Mouse (Mus musculus) stomach, embryonic 16.5 days (tissue): Measurements from ENCODE around the gene Borcs5. TPM values are rescaled to one million over a fixed set of nuclear protein-coding genes. Genes with fewer than 3 reads are reported as not detected.
"Not testable (repeated sequence)": the region's sequence is repeated elsewhere in the genome, so short reads cannot be mapped to it uniquely, and the experiment has no call there.

Experiments used
- ATAC-seq: fragments of 200-750 bp; cut with Nextera tagmentation; 2 replicates; pipeline ENCODE4 v1.8.0; 2017; ENCODE audit warnings: moderate number of reproducible peaks, moderate TSS enrichment; ENCODE audit not compliant: insufficient read depth, low FRiP score
- H3K27ac ChIP-seq: fragments of 300-500 bp; sonication (generic); 2 replicates; pipeline ENCODE4 v1.5.1; 2014; ENCODE audit warnings: low read length
- H3K27me3 ChIP-seq: fragments of 300-500 bp; sonication (generic); 2 replicates; pipeline ENCODE4 v1.6.1; 2014; ENCODE audit warnings: low read length, control low read depth, mixed read lengths; ENCODE audit not compliant: control insufficient read depth, insufficient read depth
- H3K36me3 ChIP-seq: fragments of 300-500 bp; sonication (generic); 2 replicates; pipeline ENCODE4 v1.6.1; 2014; ENCODE audit warnings: low read length; ENCODE audit not compliant: control insufficient read depth, insufficient read depth
- H3K4me1 ChIP-seq: fragments of 300-500 bp; sonication (generic); 2 replicates; pipeline ENCODE4 v1.6.1; 2014; ENCODE audit warnings: low read length, control low read depth, mixed read lengths; ENCODE audit not compliant: control insufficient read depth, insufficient read depth
- H3K4me2 ChIP-seq: fragments of 300-500 bp; sonication (generic); 2 replicates; pipeline ENCODE4 v1.6.1; 2014; ENCODE audit warnings: low read depth, low read length, mixed read lengths
- H3K4me3 ChIP-seq: fragments of 300-500 bp; sonication (generic); replicated peaks from 2 replicates; pipeline ENCODE4 v1.5.1; 2014; ENCODE audit warnings: mild to moderate bottlenecking, low read length
- H3K9ac ChIP-seq: fragments of 300-500 bp; sonication (generic); 2 replicates; pipeline ENCODE4 v1.6.1; 2014; ENCODE audit warnings: low read length
- H3K9me3 ChIP-seq: fragments of 300-500 bp; sonication (generic); replicated peaks from 2 replicates; pipeline ENCODE4 v1.6.1; 2016; ENCODE audit warnings: low read length, control low read depth; ENCODE audit not compliant: control insufficient read depth
- WGBS: fragments of 180-500 bp; shearing (Covaris S2); extraction: QIAGEN DNeasy Blood & Tissue Kit; methylation state at CpG from one replicate; pipeline ENCODE4 v1.1.7; 2014; 5-methylcytosine and 5-hydroxymethylcytosine counted together
- polyA plus RNA-seq: library from polyadenylated mRNA; unstranded; fragments of >200 nt; fragmentation: Nextera tagmentation; extraction: Ambion mirVana; gene quantifications from 2 replicates; pipeline ENCODE4 v1.2.1, GENCODE M21; 2015

Gene Borcs5
- polyA plus RNA-seq, 1 experiment from 2014 or later, result 17.7 TPM

- no peak overlapping the region for H3K27ac ChIP-seq
- H3K27me3 ChIP-seq, result no peaks in the 10 kb centered on the region
- no peaks in the 10 kb centered on the region for H3K4me1 ChIP-seq
- no peaks in the 10 kb centered on the region for H3K36me3 ChIP-seq
- H3K9me3 ChIP-seq, result no peaks in the 10 kb centered on the region
- peak overlapping the region; percentile 28; the same call in 1 of the 2 replicates for H3K4me2 ChIP-seq
- no peak overlapping the region for H3K9ac ChIP-seq
- peak; percentile 84 for ATAC-seq
- no peak overlapping the region for H3K4me3 ChIP-seq
- whole genome bisulfite sequencing, result 18% methylated on average over 9 of the region's 9 CpGs
Observed at GRCm38 (mm10) chr6:134659108-134659958, 20.0 kb downstream of the Borcs5 start.

- WGBS, result 59% methylated on average over 8 of the region's 8 CpGs
- Histone ChIP-seq H3K36me3 (no peaks in the 10 kb centered on the region), H3K4me3 (no peak overlapping the region), H3K27ac (peak overlapping the region; percentile 26; the same call in 1 of the 2 replicates), H3K27me3 (no peaks in the 10 kb centered on the region), H3K9me3 (no peaks in the 10 kb centered on the region), H3K9ac (no peak overlapping the region), H3K4me1 (no peaks in the 10 kb centered on the region), H3K4me2 (no peak overlapping the region)
- ATAC-seq, result peak; percentile 82
Observed at GRCm38 (mm10) chr6:134660714-134661406, 21.6 kb downstream of the Borcs5 start.

GRCm38 (mm10) chr6:134664573-134664972 lies 25.3 kb downstream of the Borcs5 start:
- H3K9me3 ChIP-seq, result no peaks in the 10 kb centered on the region
- no peaks in the 10 kb centered on the region for H3K27me3 ChIP-seq
- H3K36me3 ChIP-seq, result no peaks in the 10 kb centered on the region
- WGBS, result 50% methylated on average over 5 of the region's 5 CpGs
- H3K27ac ChIP-seq, result peak overlapping the region; percentile 42
- ATAC-seq, result peak; percentile 29; the same call in 1 of the 2 replicates
- H3K4me3 ChIP-seq, result no peak overlapping the region
- no peak overlapping the region for H3K9ac ChIP-seq
- H3K4me2 ChIP-seq, result no peak overlapping the region
- no peaks in the 10 kb centered on the region for H3K4me1 ChIP-seq

- no peak overlapping the region for H3K27ac ChIP-seq
- H3K4me2 ChIP-seq, result no peak overlapping the region
- H3K4me1 ChIP-seq, result 0 out of 2 replicates have a peak, but pooled peaks cover under 1% of the 10 kb centered on the region
- no peaks in the 10 kb centered on the region for H3K9me3 ChIP-seq
- no peak overlapping the region for H3K9ac ChIP-seq
- WGBS, result 48% methylated on average over 9 of the region's 9 CpGs
- ATAC-seq, result no peak
- no peak overlapping the region for H3K4me3 ChIP-seq
- H3K36me3 ChIP-seq, result no peaks in the 10 kb centered on the region
- no peaks in the 10 kb centered on the region for H3K27me3 ChIP-seq
Observed at GRCm38 (mm10) chr6:134665817-134666216, 26.5 kb downstream of the Borcs5 start.

GRCm38 (mm10) chr6:134668519-134668918 lies 29.2 kb downstream of the Borcs5 start:
- H3K4me2 ChIP-seq, result no peak overlapping the region
- no peaks in the 10 kb centered on the region for H3K36me3 ChIP-seq
- no peaks in the 10 kb centered on the region for H3K9me3 ChIP-seq
- H3K9ac ChIP-seq, result no peak overlapping the region
- H3K4me1 ChIP-seq, result peaks cover 7% of the 10 kb centered on the region; the same call in 1 of the 2 replicates
- no peak overlapping the region for H3K27ac ChIP-seq
- no peak for ATAC-seq
- H3K27me3 ChIP-seq, result no peaks in the 10 kb centered on the region
- 66% methylated on average over 2 of the region's 2 CpGs for WGBS
- H3K4me3 ChIP-seq, result no peak overlapping the region

- WGBS, result 70% methylated on average over 6 of the region's 6 CpGs
- Histone ChIP-seq H3K27me3 (no peaks in the 10 kb centered on the region), H3K36me3 (no peaks in the 10 kb centered on the region), H3K9ac (no peak overlapping the region), H3K9me3 (no peaks in the 10 kb centered on the region), H3K4me2 (no peak overlapping the region), H3K27ac (no peak overlapping the region), H3K4me1 (peaks cover 7% of the 10 kb centered on the region; the same call in 1 of the 2 replicates), H3K4me3 (no peak overlapping the region)
- no peak for ATAC-seq
Observed at GRCm38 (mm10) chr6:134669179-134669865, 30.0 kb downstream of the Borcs5 start.

GRCm38 (mm10) chr6:134670881-134671411 lies 31.6 kb downstream of the Borcs5 start:
- Histone ChIP-seq H3K9ac (no peak overlapping the region), H3K36me3 (no peaks in the 10 kb centered on the region), H3K4me2 (no peak overlapping the region), H3K27me3 (no peaks in the 10 kb centered on the region), H3K27ac (peak overlapping the region; percentile 11; the same call in 1 of the 2 replicates), H3K9me3 (no peaks in the 10 kb centered on the region), H3K4me3 (no peak overlapping the region), H3K4me1 (peaks cover 7% of the 10 kb centered on the region; the same call in 1 of the 2 replicates)
- 0 out of 2 replicates have a peak, but pooled peaks have one; percentile 58 for ATAC-seq
- WGBS, result 37% methylated on average over 4 of the region's 4 CpGs

GRCm38 (mm10) chr6:134673712-134674111 lies 34.4 kb downstream of the Borcs5 start:
- not testable (repeated sequence) for ATAC-seq, H3K27me3 ChIP-seq, H3K9ac ChIP-seq, H3K4me3 ChIP-seq, H3K36me3 ChIP-seq, H3K4me2 ChIP-seq, H3K27ac ChIP-seq, H3K9me3 ChIP-seq
- WGBS, result 83% methylated on average over 8 of the region's 8 CpGs
- H3K4me1 ChIP-seq, result peaks cover 12% of the 10 kb centered on the region
